Mouse (Mus musculus) E14TG2a.4 (cell line): ENCODE results near the gene Zfp319.
"Not testable (repeated sequence)": the region's sequence is repeated elsewhere in the genome, so short reads cannot be mapped to it uniquely, and the experiment has no call there.

Experiments
- H3K27me3 ChIP-seq: 2 replicates; pipeline ENCODE4 v1.6.1; 2014; ENCODE audit warnings: low read length, control low read depth; ENCODE audit not compliant: insufficient read depth
- H3K36me3 ChIP-seq: 2 replicates; pipeline ENCODE4 v1.6.1; 2014; ENCODE audit warnings: low read length, control low read depth; ENCODE audit not compliant: insufficient read depth
- H3K4me1 ChIP-seq: replicated peaks from 2 replicates; pipeline ENCODE4 v1.6.1; 2014; ENCODE audit warnings: low read depth, low read length, control low read depth
- H3K4me3 ChIP-seq: replicated peaks from 2 replicates; pipeline ENCODE4 v1.5.1; 2014; ENCODE audit warnings: mild to moderate bottlenecking, low read length
- H3K9me3 ChIP-seq: 2 replicates; pipeline ENCODE4 v1.6.1; 2014; ENCODE audit warnings: low read length, control low read depth
- CTCF ChIP-seq: conservative IDR thresholded peaks from 2 replicates; pipeline ENCODE4 v1.5.1; 2014; ENCODE audit warnings: low read length
- NANOG ChIP-seq: IDR thresholded peaks from 2 replicates; pipeline ENCODE4 v1.6.1; 2014; ENCODE audit warnings: borderline replicate concordance, low read length, mixed read lengths
- POU5F1 ChIP-seq: IDR thresholded peaks from 2 replicates; pipeline ENCODE4 v1.6.1; 2014; ENCODE audit warnings: low read length, borderline replicate concordance

Zfp319 gene

DNA sequence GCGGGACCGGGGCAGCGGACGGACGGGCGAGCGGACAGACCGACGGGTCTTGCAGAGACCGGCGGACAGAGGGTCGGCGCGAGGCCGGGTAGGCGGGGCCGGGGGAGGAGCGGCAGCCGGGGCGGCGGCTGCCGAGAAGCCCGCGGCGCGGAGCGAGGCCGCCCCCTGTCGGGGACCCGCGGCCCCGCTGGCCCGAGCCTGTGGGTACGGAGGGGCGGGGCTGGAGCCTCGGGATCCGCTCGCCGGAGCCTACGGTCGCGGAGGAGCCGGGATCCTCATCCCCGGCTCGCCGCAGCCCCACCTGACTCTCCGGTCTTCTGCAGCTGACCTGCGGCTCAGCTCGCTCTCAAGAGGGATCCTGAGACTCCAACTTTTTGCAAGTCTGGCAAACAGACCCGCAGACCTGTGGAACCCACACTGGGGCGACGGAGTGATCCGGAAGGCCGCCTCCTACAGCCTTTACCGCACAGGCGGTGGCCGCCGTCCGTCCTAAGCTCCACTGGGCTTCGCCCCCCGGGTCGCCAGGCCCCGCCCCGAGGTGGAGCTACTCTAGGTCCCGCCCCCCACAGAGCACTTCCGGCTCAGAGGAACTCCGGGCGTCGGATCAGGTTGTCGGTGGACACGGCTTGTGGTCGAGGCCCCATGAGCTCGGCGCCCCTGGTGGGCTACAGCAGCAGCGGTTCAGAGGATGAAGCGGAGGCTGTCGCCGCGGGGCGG lies at the start of gene Zfp319, which contains the start of gene Usb1:
Gene Zfp319 (minus strand): TSS at position 231 of the 717 bp plus-strand sequence.
Gene Usb1 (plus strand): TSS at position 565 of the 717 bp plus-strand sequence.
- Histone ChIP-seq H3K9me3 (no peaks in the 10 kb centered on the region), H3K4me1 (peaks cover 54% of the 10 kb centered on the region), H3K27me3 (peaks cover 40% of the 10 kb centered on the region), H3K4me3 (peak within 1 kb of the TSS; percentile 87), H3K36me3 (peaks cover 42% of the 10 kb centered on the region)
- no peak for TF ChIP-seq NANOG
- no peak for TF ChIP-seq POU5F1
- TF ChIP-seq CTCF, result no peak

DNA sequence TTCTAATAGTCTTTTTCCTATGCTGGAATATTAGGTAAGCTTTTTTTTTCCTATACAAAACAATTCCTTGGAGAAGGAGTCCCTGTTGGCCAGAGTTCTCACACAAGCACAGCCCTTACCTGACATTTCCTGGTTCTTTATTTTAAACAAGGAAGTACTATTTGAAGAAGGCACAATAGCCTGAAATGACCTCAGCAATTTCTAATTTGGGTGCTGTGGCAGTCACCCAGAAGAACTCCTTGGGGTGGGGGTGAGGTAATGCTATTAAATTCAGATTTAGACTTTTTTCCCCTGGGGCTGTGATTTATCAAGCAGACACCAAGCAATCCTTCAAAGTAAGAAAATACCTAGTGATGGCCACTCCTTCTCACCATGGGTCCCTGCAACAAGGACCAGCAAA lies 49.2 kb upstream of the Zfp319 start:
- H3K36me3 ChIP-seq, result no peaks in the 10 kb centered on the region
- H3K9me3 ChIP-seq, result no peaks in the 10 kb centered on the region
- peaks cover 6% of the 10 kb centered on the region; the same call in 1 of the 2 replicates for H3K4me1 ChIP-seq
- no peak overlapping the region for H3K4me3 ChIP-seq
- no peak for TF ChIP-seq NANOG
- TF ChIP-seq CTCF, result no peak
- no peak for TF ChIP-seq POU5F1
- no peaks in the 10 kb centered on the region for H3K27me3 ChIP-seq

DNA sequence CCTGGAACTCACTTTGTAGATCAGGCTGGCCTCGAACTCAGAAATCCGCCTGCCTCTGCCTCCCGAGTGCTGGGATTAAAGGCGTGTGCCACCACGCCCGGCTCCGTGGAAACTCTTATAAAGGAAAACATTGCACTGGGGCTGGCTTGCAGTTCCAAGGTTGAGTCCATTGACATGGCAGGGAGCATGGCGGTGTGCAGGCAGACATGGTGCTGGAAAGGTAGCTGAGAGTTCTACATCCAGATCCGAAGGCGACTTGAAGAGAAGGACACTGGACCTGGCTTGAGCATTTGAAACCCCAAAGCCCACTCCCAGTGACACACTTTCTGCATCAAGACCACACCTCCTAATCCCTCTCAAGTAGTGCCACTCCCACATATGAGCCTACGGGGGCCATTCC lies 47.2 kb upstream of the Zfp319 start:
- not testable (repeated sequence) for H3K27me3 ChIP-seq

DNA sequence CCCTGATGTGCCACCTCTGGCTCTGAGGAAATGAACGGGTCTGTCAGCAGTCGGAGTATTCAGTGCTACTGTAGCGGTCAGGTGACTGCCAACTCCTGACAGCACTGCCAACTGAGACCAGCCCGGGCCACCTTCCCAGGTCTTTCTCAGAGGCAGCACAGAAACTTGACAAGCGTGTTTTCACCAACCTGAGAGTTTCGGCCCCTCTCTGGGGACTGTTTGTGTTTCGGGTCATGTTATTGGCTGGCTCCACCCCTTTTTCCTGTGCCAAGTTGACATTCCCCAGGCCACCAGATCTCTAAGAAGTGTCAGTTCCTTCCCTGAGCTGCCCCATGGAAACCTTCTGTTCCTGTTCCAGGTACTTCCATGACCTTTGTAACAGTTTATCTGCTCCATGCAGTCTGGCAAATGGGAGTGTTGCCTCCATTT lies 46.1 kb upstream of the Zfp319 start:
- no peak overlapping the region for H3K4me3 ChIP-seq
- peaks cover 1% of the 10 kb centered on the region; the same call in 1 of the 2 replicates for H3K27me3 ChIP-seq
- H3K9me3 ChIP-seq, result no peaks in the 10 kb centered on the region
- H3K36me3 ChIP-seq, result no peaks in the 10 kb centered on the region
- no peak for TF ChIP-seq NANOG
- no peak for TF ChIP-seq POU5F1
- TF ChIP-seq CTCF, result no peak
- peaks cover 34% of the 10 kb centered on the region for H3K4me1 ChIP-seq

More for the DNA sequence above, 47.2 kb upstream of the Zfp319 start:
- H3K4me3 ChIP-seq, H3K9me3 ChIP-seq, H3K36me3 ChIP-seq: not testable (repeated sequence)
- H3K4me1 ChIP-seq, result peaks cover 23% of the 10 kb centered on the region

DNA sequence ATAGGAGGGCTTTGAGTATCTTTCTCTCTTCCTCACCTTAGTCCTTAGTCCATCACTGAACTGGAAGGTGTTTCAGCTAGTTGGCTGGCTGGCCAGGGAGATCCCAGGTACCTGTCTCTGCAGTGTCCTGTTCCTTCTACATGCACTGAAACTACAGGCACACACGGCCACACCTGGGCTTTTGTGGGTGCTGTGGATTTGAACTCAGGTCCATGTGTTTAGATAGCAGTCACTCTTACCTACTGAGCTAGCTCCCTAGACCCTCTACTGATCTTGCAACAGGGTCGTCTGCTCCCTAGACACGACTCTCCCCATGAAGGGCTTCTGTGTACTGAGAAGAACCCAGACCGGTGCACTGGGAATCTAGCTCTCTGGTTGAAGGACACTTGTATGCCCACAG lies 45.4 kb upstream of the Zfp319 start:
- Histone ChIP-seq H3K4me3 (no peak overlapping the region), H3K27me3 (peaks cover 5% of the 10 kb centered on the region), H3K9me3 (no peaks in the 10 kb centered on the region), H3K4me1 (peaks cover 42% of the 10 kb centered on the region), H3K36me3 (no peaks in the 10 kb centered on the region)
- TF ChIP-seq CTCF (no peak), NANOG (no peak), POU5F1 (no peak)

DNA sequence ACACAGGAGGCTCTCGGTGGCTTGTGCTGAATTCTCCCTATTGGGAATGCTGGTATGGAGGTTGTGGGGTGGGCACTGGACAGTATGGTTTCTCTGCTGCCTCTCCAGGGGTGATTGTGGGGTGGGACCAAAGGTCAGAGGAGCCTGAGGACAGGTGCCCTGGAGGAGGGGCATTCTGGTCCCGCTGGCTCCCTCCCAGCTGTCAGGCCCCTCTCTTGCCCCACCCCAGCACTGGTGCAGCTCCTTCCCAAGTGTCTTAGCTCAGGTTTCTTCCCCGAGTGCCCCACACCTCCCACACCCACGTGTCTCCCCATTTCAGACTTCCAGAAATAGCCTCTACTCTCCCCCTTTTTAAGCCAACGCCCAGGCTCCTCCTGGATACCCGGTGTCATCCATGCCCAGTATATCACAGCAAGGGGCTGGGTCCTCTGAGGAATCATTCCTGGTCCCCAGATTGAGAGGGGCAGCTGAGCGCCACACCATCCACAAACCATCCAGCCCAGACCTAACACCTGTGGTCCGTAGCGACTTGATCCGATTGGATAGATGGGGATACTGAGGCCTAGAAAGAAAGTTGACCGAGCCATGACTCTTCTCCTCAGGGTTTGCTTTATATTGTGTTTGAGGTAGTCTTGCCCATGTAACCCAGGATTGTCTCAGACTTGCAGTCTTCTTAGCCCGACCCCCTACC lies 44.7 kb upstream of the Zfp319 start:
- Histone ChIP-seq H3K4me1 (peaks cover 45% of the 10 kb centered on the region), H3K36me3 (no peaks in the 10 kb centered on the region), H3K4me3 (no peak overlapping the region), H3K27me3 (peaks cover 10% of the 10 kb centered on the region), H3K9me3 (no peaks in the 10 kb centered on the region)
- TF ChIP-seq NANOG, result no peak
- TF ChIP-seq CTCF, result no peak
- TF ChIP-seq POU5F1, result no peak

DNA sequence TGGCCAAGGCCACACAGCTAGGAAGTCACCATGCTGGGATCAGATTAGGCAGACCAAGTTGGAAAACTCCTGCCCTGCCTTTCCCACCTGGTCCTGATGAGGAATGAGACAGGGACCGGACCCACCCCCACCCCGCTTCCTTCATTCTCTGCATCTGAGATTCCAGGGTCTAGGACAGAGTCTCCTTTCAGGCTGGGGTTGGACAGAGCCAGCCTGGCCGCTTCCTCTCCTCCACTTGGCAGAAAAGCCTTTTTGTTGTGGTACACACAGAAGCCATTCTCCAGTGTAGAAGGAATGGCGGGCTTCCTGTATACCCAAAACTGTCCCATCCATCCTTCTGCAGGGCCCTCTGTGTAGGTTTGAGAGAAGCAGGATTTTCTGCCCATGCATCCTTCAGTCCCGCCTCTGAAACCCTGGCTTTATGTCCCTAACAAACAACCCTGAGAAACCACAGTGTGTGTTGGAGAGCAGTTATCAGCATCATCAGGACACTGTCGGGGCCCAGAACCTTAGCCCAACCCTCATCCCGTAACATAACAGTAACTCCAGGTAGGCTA lies 43.7 kb upstream of the Zfp319 start:
- TF ChIP-seq POU5F1 (no peak), NANOG (no peak), CTCF (no peak)
- H3K4me1 ChIP-seq, result peaks cover 51% of the 10 kb centered on the region
- no peaks in the 10 kb centered on the region for H3K36me3 ChIP-seq
- no peaks in the 10 kb centered on the region for H3K9me3 ChIP-seq
- H3K27me3 ChIP-seq, result peaks cover 19% of the 10 kb centered on the region
- peak overlapping the region; percentile 24; the same call in 1 of the 2 replicates for H3K4me3 ChIP-seq

DNA sequence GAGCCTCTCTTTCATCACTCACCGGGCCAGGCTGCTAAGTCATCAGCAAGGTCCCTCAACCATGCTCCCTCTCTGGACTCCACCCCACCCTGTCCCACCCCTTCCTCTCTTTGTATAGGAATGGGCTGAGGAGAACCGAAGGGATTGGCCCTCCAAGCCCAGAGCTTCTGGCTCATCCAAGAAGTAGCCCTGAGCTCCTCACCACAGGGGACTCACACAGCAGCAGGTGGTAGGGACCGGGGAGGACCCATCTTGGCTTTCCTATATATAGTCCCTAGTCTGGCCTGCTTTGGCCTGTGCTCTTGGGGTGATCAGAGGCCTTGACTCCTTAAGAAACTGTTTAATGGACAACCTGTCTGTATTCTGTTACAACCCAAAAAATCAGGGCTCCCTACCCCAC lies 42.7 kb upstream of the Zfp319 start:
- H3K4me1 ChIP-seq, result peaks cover 60% of the 10 kb centered on the region
- TF ChIP-seq NANOG (no peak), CTCF (no peak), POU5F1 (no peak)
- no peaks in the 10 kb centered on the region for H3K36me3 ChIP-seq
- no peaks in the 10 kb centered on the region for H3K9me3 ChIP-seq
- peaks cover 21% of the 10 kb centered on the region for H3K27me3 ChIP-seq
- peak overlapping the region; percentile 50; the same call in 1 of the 2 replicates for H3K4me3 ChIP-seq
